Mouse (Mus musculus) monocyte, adult 59 days (primary cell): ENCODE results near the gene Zscan4c. TPM values are rescaled to one million over a fixed set of nuclear protein-coding genes. Genes with fewer than 3 reads are reported as not detected.

Source experiments
- total RNA-seq, 2 experiments: library from RNA; stranded (reverse); gene quantifications; one replicate each; pipeline ENCODE4 v1.2.4; 2023

The Zscan4c gene
- total RNA-seq, result not detected

DNA sequence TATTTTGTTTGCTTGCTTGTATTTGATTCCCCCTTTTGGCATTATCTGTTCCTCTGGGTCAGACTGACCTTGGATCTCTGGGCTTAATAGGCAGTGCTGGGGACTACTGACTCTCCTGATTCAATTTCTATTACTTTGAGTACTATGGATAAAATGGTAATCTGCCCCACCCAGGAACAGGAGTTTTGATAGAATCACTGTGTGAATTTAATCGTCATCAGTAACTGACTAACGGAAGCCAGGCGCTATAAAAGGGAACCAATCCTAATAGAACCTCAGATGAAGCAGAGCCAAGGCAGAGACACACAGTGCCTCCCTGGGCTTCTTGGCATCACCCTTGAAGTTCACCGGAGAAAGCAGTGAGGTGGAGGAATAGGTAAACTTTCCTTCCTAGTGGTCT lies at the start of gene Zscan4c:
Gene Zscan4c, plus strand, starts transcription at position 301 of the 400 bp plus-strand sequence.

Other genes with a start within 250 kb of the Zscan4c start
- not detected for gene Zscan4b, start 100.7 kb upstream of the Zscan4c start, total RNA-seq
- gene Zscan4-ps1, start 63.9 kb downstream of the Zscan4c start, total RNA-seq, result not detected
- gene Zscan4d, start 160.4 kb downstream of the Zscan4c start, total RNA-seq, result not detected